Mouse (Mus musculus) lung, adult 2 months (tissue): Measurements from ENCODE around the gene Bsg. TPM values are rescaled to one million over a fixed set of nuclear protein-coding genes. Genes with fewer than 3 reads are reported as not detected.
"Not testable (repeated sequence)": the region's sequence is repeated elsewhere in the genome, so short reads cannot be mapped to it uniquely, and the experiment has no call there.

ENCODE experiments used
- DNase-seq: peaks from one replicate; pipeline ENCODE4 v3.0.0; 2022
- H3K4me1 ChIP-seq: fragments of 200-500 bp; 2 replicates; pipeline ENCODE4 v1.6.1; 2011; ENCODE audit warnings: low read length; ENCODE audit not compliant: control insufficient read depth, insufficient read depth
- H3K4me3 ChIP-seq: fragments of 200-500 bp; replicated peaks from 2 replicates; pipeline ENCODE3; 2011; ENCODE audit warnings: low read depth, mild to moderate bottlenecking, control low read depth, low read length; ENCODE audit errors: extremely low read depth
- CTCF ChIP-seq: fragments of 200-500 bp; IDR thresholded peaks from 2 replicates; pipeline ENCODE4 v1.5.1; 2011; ENCODE audit warnings: mild to moderate bottlenecking, low read length, control low read depth; ENCODE audit not compliant: insufficient read depth
- POLR2A ChIP-seq: fragments of 200-500 bp; IDR thresholded peaks from 2 replicates; pipeline ENCODE4 v1.6.1; 2011; ENCODE audit warnings: low read depth, mild to moderate bottlenecking, control low read depth, low read length, borderline replicate concordance; ENCODE audit errors: extremely low read depth
- WGBS: fragments of 180-500 bp; shearing (Covaris S2); methylation state at CpG from one replicate; pipeline ENCODE4 v1.1.7; 2018; 5-methylcytosine and 5-hydroxymethylcytosine counted together
- polyA plus RNA-seq: library from polyadenylated mRNA; depleted of rRNA; stranded (reverse); fragments of >200 nt; gene quantifications from 2 replicates; pipeline ENCODE4 v1.2.3, GENCODE M21; 2012

Bsg gene
- polyA plus RNA-seq, 1 experiment, result 692 TPM

DNA sequence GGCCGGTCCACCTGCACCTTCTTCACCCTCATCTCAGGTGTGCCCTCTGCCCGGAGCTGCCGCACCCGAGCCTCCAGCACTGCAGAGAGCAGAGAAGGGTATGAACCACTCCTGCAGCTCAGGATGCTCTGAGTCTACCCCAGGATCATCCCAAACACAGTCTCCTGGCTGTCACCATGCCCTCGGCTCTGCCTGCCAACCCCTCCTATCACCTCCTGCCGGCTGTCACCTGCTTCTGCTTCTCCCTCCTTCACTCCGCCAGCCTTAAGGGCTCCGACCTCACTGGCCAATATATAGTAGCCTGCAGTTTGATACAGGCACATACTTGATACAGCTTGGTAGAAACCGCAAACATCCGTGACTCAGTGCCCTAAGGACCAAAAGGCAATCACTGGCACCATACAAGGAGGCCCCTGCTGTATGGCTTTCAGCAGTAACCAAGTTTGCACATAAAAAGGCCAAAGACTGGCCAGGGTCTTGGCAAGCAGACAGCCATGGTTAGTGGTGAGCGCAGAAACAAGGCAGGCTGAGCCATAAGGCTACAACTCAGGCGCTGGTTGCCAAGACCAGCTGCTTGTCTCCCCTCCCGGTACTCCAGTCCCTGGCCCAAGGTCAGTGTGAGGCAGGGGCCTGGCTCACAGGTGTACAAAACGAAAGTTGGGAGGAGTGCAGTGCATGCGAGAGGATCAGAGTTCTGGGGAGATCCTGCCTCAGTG lies 39.5 kb downstream of the Bsg start:
- H3K4me1 ChIP-seq, result peaks cover 8% of the 10 kb centered on the region
- no peak for TF ChIP-seq POLR2A
- TF ChIP-seq CTCF, result no peak
- 91% methylated on average over 15 of the region's 15 CpGs for WGBS
- DNase-seq, result no peak
- H3K4me3 ChIP-seq, result no peak overlapping the region

DNA sequence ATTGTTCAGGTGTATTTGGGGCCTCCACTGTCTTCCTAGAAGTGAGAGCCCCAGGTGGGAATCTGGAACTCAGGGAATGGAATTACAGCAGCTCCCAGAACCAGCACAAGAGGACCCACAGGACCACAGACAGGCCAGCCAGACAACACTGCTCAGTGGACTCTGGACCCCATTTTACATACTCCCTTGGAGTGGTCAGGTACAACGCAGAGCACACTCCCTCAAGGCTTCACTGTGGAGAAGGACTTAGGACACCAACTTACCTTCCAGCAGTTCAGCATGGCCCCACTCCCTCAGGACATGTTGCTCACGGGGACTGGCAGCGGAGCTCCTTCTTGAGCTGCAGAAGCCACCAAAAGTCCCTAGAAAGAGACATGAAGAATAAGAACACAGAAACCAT lies 41.1 kb downstream of the Bsg start:
- Histone ChIP-seq H3K4me3 (no peak overlapping the region), H3K4me1 (peaks cover 8% of the 10 kb centered on the region)
- DNase-seq, result no peak
- 89% methylated on average over 3 of the region's 3 CpGs for WGBS
- TF ChIP-seq CTCF (no peak), POLR2A (no peak)

DNA sequence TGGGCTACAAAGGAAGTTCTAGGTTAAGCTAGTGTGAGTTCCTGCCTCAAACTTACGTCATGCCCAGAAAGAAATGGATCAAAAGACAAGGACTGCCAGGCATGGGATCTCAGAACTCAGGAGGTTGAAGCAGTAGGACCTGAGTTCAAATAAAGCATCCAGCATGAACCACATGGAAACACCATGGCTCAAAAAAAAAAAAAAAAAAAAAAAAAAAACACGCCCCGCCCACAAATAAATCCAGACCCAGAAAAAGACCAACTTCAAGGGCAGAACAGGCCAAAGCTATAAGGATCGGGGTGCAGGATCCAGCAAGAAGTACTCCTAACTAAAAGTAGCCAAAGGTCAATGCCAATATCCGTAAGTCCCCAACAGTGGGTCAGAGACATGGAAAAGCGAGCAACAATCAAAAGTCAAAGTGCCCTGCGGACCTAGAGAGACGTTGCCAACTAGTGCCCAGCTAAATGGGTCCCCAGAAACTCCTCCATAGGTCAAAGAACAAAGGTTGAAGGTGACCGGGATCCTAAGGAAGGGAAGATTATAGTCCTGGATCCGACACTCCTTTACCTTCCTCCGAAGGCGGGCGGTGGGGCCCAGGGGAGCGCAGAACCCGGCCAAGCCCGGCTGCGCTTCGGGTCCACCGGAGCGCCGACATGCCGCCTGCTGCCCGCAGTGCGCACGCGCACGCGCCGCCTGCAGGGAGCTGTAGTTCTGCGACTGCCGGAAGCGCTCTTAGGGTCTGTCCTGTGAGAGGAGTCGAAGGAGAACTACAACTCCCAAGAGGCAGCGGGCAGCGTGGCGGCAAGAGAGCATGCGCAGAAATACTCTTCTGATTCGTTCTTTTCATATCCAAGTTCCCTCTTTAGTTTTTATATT lies 41.8 kb downstream of the Bsg start, which contains the start of gene Polrmt:
Gene Polrmt (minus strand): TSS at position 684 of the 876 bp plus-strand sequence.
- 2% methylated on average over 38 of the region's 38 CpGs for WGBS
- DNase-seq, result peak; percentile 87
- Histone ChIP-seq H3K4me1 (peaks cover 8% of the 10 kb centered on the region), H3K4me3 (peak within 1 kb of the TSS; percentile 85)
- TF ChIP-seq POLR2A, result peak; percentile 61; the same call in 1 of the 2 replicates
- TF ChIP-seq CTCF, result no peak

DNA sequence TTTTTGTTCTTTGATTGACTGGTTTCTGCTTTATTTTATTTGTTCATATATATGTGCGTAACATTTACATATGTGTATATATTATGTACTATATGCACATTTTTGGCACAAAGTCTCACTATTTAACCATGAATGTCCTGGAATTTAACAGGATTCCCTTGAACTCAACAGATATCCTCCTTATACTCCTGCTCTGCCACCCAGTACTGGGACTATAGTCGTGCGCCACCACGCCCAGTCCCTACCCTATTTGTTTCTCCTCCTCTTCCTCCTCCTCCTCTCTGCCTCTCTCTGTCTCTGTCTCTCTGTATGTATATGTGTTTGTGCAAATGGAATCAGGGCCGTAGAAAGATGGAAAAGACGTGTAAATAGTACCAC lies 42.5 kb downstream of the Bsg start:
- 25% methylated on average over 6 of the region's 6 CpGs for WGBS
- TF ChIP-seq POLR2A (no peak), CTCF (no peak)
- H3K4me3 ChIP-seq, result no peak overlapping the region

DNA sequence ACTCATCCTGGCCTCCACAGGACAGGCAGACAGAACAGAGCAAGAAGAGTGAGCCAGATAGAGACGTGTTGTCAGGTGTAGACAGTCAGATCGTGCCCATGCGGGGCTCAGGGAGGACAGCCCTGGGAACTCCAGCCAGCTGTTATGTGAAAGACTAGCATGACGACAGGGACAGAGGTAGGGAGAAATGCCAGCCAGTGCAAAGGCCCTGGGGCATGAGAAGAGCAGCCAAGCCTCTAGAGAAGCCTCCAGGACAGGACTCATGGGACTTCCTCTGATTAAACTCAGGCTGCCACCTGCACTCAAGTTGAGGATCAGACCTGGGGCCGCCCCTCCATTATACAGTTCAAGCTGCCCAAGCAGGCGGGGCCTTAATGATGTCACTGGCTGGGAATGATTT lies 44.2 kb downstream of the Bsg start:
- DNase-seq, result no peak
- TF ChIP-seq POLR2A, result no peak
- no peak for TF ChIP-seq CTCF

More for the DNA sequence above, 42.5 kb downstream of the Bsg start:
- peaks cover 8% of the 10 kb centered on the region for H3K4me1 ChIP-seq
- no peak for DNase-seq

DNA sequence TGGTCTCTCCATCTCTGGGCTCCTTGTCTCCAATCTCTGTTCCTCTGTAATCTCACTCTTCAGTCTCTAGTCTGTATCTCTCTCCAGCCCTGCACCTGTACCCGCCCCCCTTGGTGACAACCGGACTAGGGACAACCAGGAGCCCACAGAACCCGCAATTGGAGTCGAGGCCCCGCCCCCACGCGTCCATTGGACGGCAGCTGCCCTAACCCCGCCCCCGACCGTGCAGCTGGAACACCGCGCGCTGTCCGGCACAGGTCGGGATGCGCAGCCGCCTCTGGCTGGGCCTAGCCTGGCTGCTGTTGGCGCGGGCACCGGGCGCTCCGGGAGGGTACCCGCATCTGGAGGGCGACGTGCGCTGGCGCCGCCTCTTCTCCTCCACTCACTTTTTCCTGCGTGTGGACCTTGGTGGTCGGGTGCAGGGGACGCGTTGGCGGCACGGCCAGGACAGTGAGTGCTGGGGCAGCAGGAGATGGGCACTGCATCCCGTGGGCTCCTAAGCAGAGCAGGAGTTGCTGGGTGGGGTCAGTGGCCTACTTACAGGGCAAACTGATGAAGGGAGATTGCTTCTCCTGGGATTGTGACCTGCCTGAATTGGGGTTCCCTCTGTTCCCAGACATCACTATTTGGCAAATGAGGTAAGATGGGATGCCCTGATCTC lies 50.7 kb downstream of the Bsg start, which contains the start of gene Fgf22:
Gene Fgf22 (plus strand): TSS at position 221 of the 661 bp plus-strand sequence.
- Histone ChIP-seq H3K4me1 (no peaks in the 10 kb centered on the region), H3K4me3 (no peak within 1 kb of the TSS)
- TF ChIP-seq CTCF, result no peak
- no peak for TF ChIP-seq POLR2A
- DNase-seq, result peak; percentile 61
- WGBS, result 4% methylated on average over 36 of the region's 36 CpGs

More for the DNA sequence above, 44.2 kb downstream of the Bsg start:
- H3K4me3 ChIP-seq, result no peak overlapping the region
- peaks cover 8% of the 10 kb centered on the region for H3K4me1 ChIP-seq
- WGBS, result 83% methylated on average over 6 of the region's 6 CpGs

DNA sequence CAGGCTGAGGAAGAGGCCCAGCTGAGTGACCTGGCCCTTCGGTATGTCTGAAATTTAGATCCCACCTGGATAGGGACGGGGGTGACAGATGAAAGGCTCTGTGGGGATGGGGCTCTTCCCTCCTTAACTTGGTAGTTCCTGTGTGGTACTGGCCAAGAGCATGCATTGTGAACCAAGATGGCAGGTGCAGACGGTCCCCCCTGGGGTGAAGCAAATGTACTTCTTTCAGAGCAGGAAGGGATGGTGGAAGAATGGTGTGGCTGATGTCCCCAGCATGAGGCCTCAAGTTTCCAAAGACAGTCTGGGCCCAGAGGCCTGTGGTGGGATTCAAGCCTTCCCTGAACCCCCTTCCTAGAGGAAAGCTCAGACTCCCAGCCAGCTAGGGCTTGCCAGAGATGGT lies 51.6 kb downstream of the Bsg start:
- Histone ChIP-seq H3K4me1 (no peaks in the 10 kb centered on the region), H3K4me3 (no peak overlapping the region)
- TF ChIP-seq CTCF, result no peak
- TF ChIP-seq POLR2A, result no peak
- WGBS, result 74% methylated on average over 3 of the region's 3 CpGs
- DNase-seq, result no peak

DNA sequence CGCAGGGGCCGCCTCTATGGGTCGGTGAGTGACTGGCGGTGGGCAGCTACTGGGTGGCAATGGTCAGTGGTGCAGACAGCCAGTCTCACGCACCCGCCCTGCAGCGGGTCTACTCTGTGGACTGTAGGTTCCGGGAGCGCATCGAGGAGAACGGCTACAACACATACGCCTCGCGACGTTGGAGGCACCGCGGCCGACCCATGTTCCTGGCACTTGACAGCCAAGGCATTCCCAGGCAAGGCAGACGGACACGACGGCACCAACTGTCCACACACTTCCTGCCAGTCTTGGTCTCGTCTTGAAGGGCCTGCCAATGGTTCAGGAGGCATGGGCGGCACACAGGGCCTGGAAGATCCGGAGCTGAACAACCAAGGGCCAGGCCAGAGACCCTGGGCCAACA lies 52.4 kb downstream of the Bsg start:
- H3K4me1 ChIP-seq, result no peaks in the 10 kb centered on the region
- WGBS, result 88% methylated on average over 24 of the region's 24 CpGs
- no peak overlapping the region for H3K4me3 ChIP-seq
- no peak for TF ChIP-seq POLR2A
- no peak for TF ChIP-seq CTCF
- no peak for DNase-seq

DNA sequence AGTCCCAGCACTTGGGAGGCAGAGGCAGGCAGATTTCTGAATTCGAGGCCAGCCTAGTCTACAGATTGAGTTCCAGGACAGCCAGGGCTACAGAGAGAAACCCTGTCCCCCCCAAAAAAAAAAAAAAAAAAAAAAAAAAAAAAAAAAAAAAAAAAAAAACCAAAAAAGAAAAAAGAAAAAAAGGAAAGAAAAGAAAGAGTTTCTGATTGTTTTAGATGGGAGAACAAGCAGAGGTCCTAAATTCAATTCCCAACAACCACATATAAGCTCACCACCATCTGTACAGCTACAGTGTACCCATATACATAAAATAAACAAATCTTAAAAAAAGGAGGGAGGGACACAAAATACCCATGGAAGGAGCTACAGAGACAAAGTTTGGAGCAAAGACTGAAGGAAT lies 55.4 kb downstream of the Bsg start:
- not testable (repeated sequence) for DNase-seq, H3K4me3 ChIP-seq, H3K4me1 ChIP-seq
- WGBS, result 86% methylated on average over 1 of the region's 1 CpGs
